Comparison of ENCODE assay signal across 18 mouse cellular contexts in genomic region chr8:45970894-45971293, GRCm38 (mm10). TPM values are rescaled to one million over a fixed set of nuclear protein-coding genes. Genes with fewer than 3 reads are reported as not detected.
DNase-seq lines count a peak whose midpoint lies in the region; ATAC-seq and TF ChIP-seq lines count a peak whose summit lies in the region.
"Had no signal": no experiment of that assay in that cellular context is flagged by ENCODE, and none has a peak within 500 bp of the region (broad histone marks: within the 10 kb centered on the region; RNA-seq: fewer than 3 reads in every experiment).

No protein-coding gene starts in this region.

- no peak overlapping the region for H3K27ac ChIP-seq in liver, adult 2 months (replicated peaks; ENCODE audit: insufficient read depth, low read depth, low read length)
- no peak overlapping the region for H3K27ac ChIP-seq in liver, embryonic 12.5 days
- H3K27ac ChIP-seq: forebrain, embryonic 12.5 days; hindbrain, embryonic 10.5 days had no signal

- no peak overlapping the region for H3K4me2 ChIP-seq in liver, embryonic 12.5 days
- H3K4me2 ChIP-seq: forebrain, embryonic 12.5 days; heart, embryonic 12.5 days had no signal

- no peak overlapping the region for H3K9ac ChIP-seq in liver, adult 2 months (ENCODE audit: low read depth, low read length)
- H3K9ac ChIP-seq in liver, embryonic 12.5 days = no peak overlapping the region
- H3K9ac ChIP-seq: forebrain, embryonic 12.5 days; heart, embryonic 12.5 days had no signal

- TF ChIP-seq POLR2A in liver, adult 2 months (IDR thresholded peaks at IDR 0.05; ENCODE audit: extremely low read depth, insufficient read depth, low read length) = no peak

- no peak overlapping the region for H3K4me3 ChIP-seq in liver, adult 2 months (ENCODE audit: insufficient read depth, low read depth, low read length)
- H3K4me3 ChIP-seq in liver, embryonic 12.5 days = no peak overlapping the region
- H3K4me3 ChIP-seq: forebrain, embryonic 12.5 days; heart, embryonic 12.5 days; hindbrain, embryonic 10.5 days had no signal

- no peaks in the 10 kb centered on the region for H3K36me3 ChIP-seq in liver, adult 2 months (ENCODE audit: control insufficient read depth, insufficient read depth, low read length)
- H3K36me3 ChIP-seq in liver, embryonic 12.5 days = peaks cover 6% of the 10 kb centered on the region
- H3K36me3 ChIP-seq: forebrain, embryonic 12.5 days had no signal

- H3K27me3 ChIP-seq in liver, adult 2 months (ENCODE audit: control insufficient read depth, insufficient read depth, low read length) = no peaks in the 10 kb centered on the region
- H3K27me3 ChIP-seq in liver, embryonic 12.5 days (replicated peaks) = no peaks in the 10 kb centered on the region
- H3K27me3 ChIP-seq: forebrain, embryonic 12.5 days; heart, embryonic 12.5 days had no signal

- no peaks in the 10 kb centered on the region for H3K4me1 ChIP-seq in liver, adult 2 months (ENCODE audit: control insufficient read depth, insufficient read depth, low read length)
- peaks cover 10% of the 10 kb centered on the region for H3K4me1 ChIP-seq in liver, embryonic 12.5 days

- no peak for DNase-seq in liver, adult 2 months (ENCODE audit: extremely low read depth, low read depth, low spot score)
- DNase-seq in thymus, postnatal 4 days = peak; percentile 23
- DNase-seq in thymus, postnatal 14 days = no peak
- DNase-seq in R1 (ENCODE audit: low read depth, low spot score) = peak; percentile 75
- DNase-seq in cerebellum, adult 9-11 months = no peak
- DNase-seq in left cerebral cortex, adult 11 months (ENCODE audit: low spot score) = no peak
- DNase-seq: adrenal gland, postnatal 10 days; kidney, adult 8-10 months; lung, postnatal 14 days; thymus, postnatal 36 days had no signal

- H3K79me2 ChIP-seq in liver, adult 2 months (ENCODE audit: control insufficient read depth, insufficient read depth, low read length) = no peaks in the 10 kb centered on the region; the same call in 1 of the 2 replicates

- whole genome bisulfite sequencing in liver, adult 2 months = over 99% methylated on average over 12 of the region's 12 CpGs
- WGBS in liver, embryonic 12.5 days (ENCODE audit: insufficient replicate concordance) = 87% methylated on average over 12 of the region's 12 CpGs

- H3K9me3 ChIP-seq in liver, embryonic 12.5 days (replicated peaks) = peaks cover 5% of the 10 kb centered on the region; the same call in 1 of the 2 replicates
- H3K9me3 ChIP-seq: forebrain, embryonic 12.5 days had no signal

- ATAC-seq in liver, embryonic 12.5 days = no peak
- ATAC-seq: midbrain, embryonic 16.5 days had no signal

- TF ChIP-seq CTCF in liver, adult 2 months (IDR thresholded peaks at IDR 0.05; ENCODE audit: low read depth, low read length) = peak; percentile 27; the same call in 1 of the 2 replicates

RNA-seq across cellular contexts. Expression of gene 1700029J07Rik, which starts 4.2 kb away (rescaled TPM):
- 0.60 and 0.65 TPM in 2 replicates for total RNA-seq in liver, adult 2 months (2014; rRNA removed)
- polyA plus RNA-seq in liver, adult 2 months (2012; rRNA removed) = 0.13 and 0.15 TPM in 2 replicates
- polyA plus RNA-seq in liver, embryonic 12.5 days (2016; fragmentation: Nextera tagmentation; extraction: Ambion mirVana) = 1.1 and 1.2 TPM in 2 replicates

RNA-seq across cellular contexts. Expression of gene Ufsp2, which starts 4.4 kb away (rescaled TPM):
- 53.8 and 68.0 TPM in 2 replicates for total RNA-seq in liver, adult 2 months (2014; rRNA removed)
- 16.9 and 18.6 TPM in 2 replicates for polyA plus RNA-seq in liver, adult 2 months (2012; rRNA removed)
- 38.3 and 45.4 TPM in 2 replicates for polyA plus RNA-seq in liver, embryonic 12.5 days (2016; fragmentation: Nextera tagmentation; extraction: Ambion mirVana)

RNA-seq across cellular contexts. Expression of gene Lrp2bp, which starts 28.2 kb away (rescaled TPM):
- 0.40 and 0.65 TPM in 2 replicates for total RNA-seq in liver, adult 2 months (2014; rRNA removed)
- 0.32 and 0.73 TPM in 2 replicates for polyA plus RNA-seq in liver, adult 2 months (2012; rRNA removed)
- polyA plus RNA-seq in liver, embryonic 12.5 days (2016; fragmentation: Nextera tagmentation; extraction: Ambion mirVana) = 0.16 TPM in 1 of 2 replicates, not detected in the other

RNA-seq across cellular contexts. Expression of gene Ankrd37, which starts 34.6 kb away (rescaled TPM):
- total RNA-seq in liver, adult 2 months (2014; rRNA removed) = 0.65 and 2.0 TPM in 2 replicates
- polyA plus RNA-seq in liver, adult 2 months (2012; rRNA removed) = 0.49 and 2.4 TPM in 2 replicates
- 8.8 and 9.6 TPM in 2 replicates for polyA plus RNA-seq in liver, embryonic 12.5 days (2016; fragmentation: Nextera tagmentation; extraction: Ambion mirVana)

RNA-seq across cellular contexts. Expression of gene Ccdc110, which starts 36.5 kb away (rescaled TPM):
- not detected in 2 replicates for total RNA-seq in liver, adult 2 months (2014; rRNA removed)
- polyA plus RNA-seq in liver, adult 2 months (2012; rRNA removed) = not detected in 2 replicates
- not detected in 2 replicates for polyA plus RNA-seq in liver, embryonic 12.5 days (2016; fragmentation: Nextera tagmentation; extraction: Ambion mirVana)
- total RNA-seq: gastrocnemius, adult 8-10 months had no signal
- polyA plus RNA-seq: embryonic facial prominence, embryonic 14.5 days; hindbrain, embryonic 10.5 days; limb, embryonic 11.5 days had no signal

Comparison
In these comparisons a context has a peak if more than half of its experiments do, and no peak if none do; other contexts are left out.
1. DNase-seq: peak in thymus, postnatal 4 days (single experiment) and R1 (single experiment); none in liver, adult 2 months (single experiment), thymus, postnatal 14 days (single experiment), cerebellum, adult 9-11 months (single experiment) and left cerebral cortex, adult 11 months (single experiment).